ENCODE assay signal across 8 mouse cellular contexts in genomic region chr13:81155322-81155721, GRCm38 (mm10).
DNase-seq lines count a peak whose midpoint lies in the region; ATAC-seq and TF ChIP-seq lines count a peak whose summit lies in the region.

No protein-coding gene starts in this region.

- H3K36me3 ChIP-seq in ES-E14 (ENCODE audit: control insufficient read depth, insufficient read depth, low read length, poor library complexity, severe bottlenecking), result no peaks in the 10 kb centered on the region
- H3K36me3 ChIP-seq in kidney, embryonic 15.5 days, result no peaks in the 10 kb centered on the region
- H3K36me3 ChIP-seq in lung, embryonic 16.5 days (ENCODE audit: control insufficient read depth, insufficient read depth, low read length), result no peaks in the 10 kb centered on the region
- H3K36me3 ChIP-seq in splenic B cell, adult 2 months (ENCODE audit: control insufficient read depth, insufficient read depth, low read length, poor library complexity, severe bottlenecking), result no peaks in the 10 kb centered on the region

- H3K9ac ChIP-seq in ES-E14 (ENCODE audit: insufficient read depth, low read depth, low read length, poor library complexity, severe bottlenecking), result no peak overlapping the region
- H3K9ac ChIP-seq in kidney, embryonic 15.5 days, result no peak overlapping the region
- H3K9ac ChIP-seq in lung, embryonic 16.5 days (ENCODE audit: low read length), result no peak overlapping the region

- peak; percentile 76; the same call in 1 of the 2 replicates for ATAC-seq in kidney, embryonic 15.5 days (replicated peaks; ENCODE audit: low FRiP score)
- peak; percentile 71 for ATAC-seq in lung, embryonic 16.5 days (ENCODE audit: low read depth)

- DNase-seq in 3T3-L1 (ENCODE audit: low read depth, low spot score) (peak; percentile 79), ES-E14 (ENCODE audit: low read depth, low spot score) (peak; percentile 31)
- peak; percentile 23 for DNase-seq in cerebellum, adult 9-11 months
- DNase-seq in gastrocnemius, adult 18-20 months (ENCODE audit: low spot score), result peak; percentile 62
- peak; percentile 18 for DNase-seq in splenic B cell, adult 2 months (ENCODE audit: low read depth, low spot score)
- DNase-seq in thymus, postnatal 0 days (ENCODE audit: low spot score), result no peak

- no peak overlapping the region for H3K4me3 ChIP-seq in ES-E14 (ENCODE audit: insufficient read depth in 1 of 2, low read depth in 1 of 2, low read length in 2 of 2, poor library complexity in 1 of 2, severe bottlenecking in 1 of 2)
- H3K4me3 ChIP-seq in kidney, embryonic 15.5 days (replicated peaks), result no peak overlapping the region
- H3K4me3 ChIP-seq in lung, embryonic 16.5 days (ENCODE audit: low read length), result no peak overlapping the region

- in situ Hi-C loops in ES-E14 (cut with MboI; ENCODE audit: low sequenced_read_pairs in 2 of 2, unreplicated experiment in 2 of 2), result loop anchor here in 1 of 2 experiments (25.0 kb wide), 1 partner anchor 268 kb away; the partner anchor contains the start of gene Arrdc3

- H3K4me2 ChIP-seq in kidney, embryonic 15.5 days, result no peak overlapping the region
- no peak overlapping the region for H3K4me2 ChIP-seq in lung, embryonic 16.5 days (ENCODE audit: low read depth, low read length)

- no peak overlapping the region for H3K27ac ChIP-seq in ES-E14 (ENCODE audit: insufficient read depth, low read depth, low read length, poor library complexity, severe bottlenecking)
- no peak overlapping the region for H3K27ac ChIP-seq in kidney, embryonic 15.5 days
- no peak overlapping the region for H3K27ac ChIP-seq in lung, embryonic 16.5 days (ENCODE audit: low read length)

- no peaks in the 10 kb centered on the region for H3K4me1 ChIP-seq in ES-E14 (ENCODE audit: control insufficient read depth in 2 of 2, insufficient read depth in 2 of 2, low read length in 2 of 2, poor library complexity in 1 of 2)
- H3K4me1 ChIP-seq in kidney, embryonic 15.5 days, result no peaks in the 10 kb centered on the region
- no peaks in the 10 kb centered on the region for H3K4me1 ChIP-seq in lung, embryonic 16.5 days (replicated peaks; ENCODE audit: control insufficient read depth, insufficient read depth, low read length)

- no peaks in the 10 kb centered on the region for H3K27me3 ChIP-seq in kidney, embryonic 15.5 days
- H3K27me3 ChIP-seq in lung, embryonic 16.5 days (ENCODE audit: control insufficient read depth, insufficient read depth, low read depth, low read length), result no peaks in the 10 kb centered on the region
- H3K27me3 ChIP-seq in splenic B cell, adult 2 months (ENCODE audit: control insufficient read depth, insufficient read depth, low read length, poor library complexity, severe bottlenecking), result no peaks in the 10 kb centered on the region

- no peaks in the 10 kb centered on the region for H3K9me3 ChIP-seq in ES-E14 (ENCODE audit: control insufficient read depth, insufficient read depth, low read depth, low read length)
- H3K9me3 ChIP-seq in kidney, embryonic 15.5 days (replicated peaks), result no peaks in the 10 kb centered on the region
- H3K9me3 ChIP-seq in lung, embryonic 16.5 days (ENCODE audit: control insufficient read depth, low read length), result no peaks in the 10 kb centered on the region

TF ChIP-seq in ES-E14, 5 proteins besides CTCF, POLR2A, EP300 and RAD21:
- TF ChIP-seq HCFC1 (IDR thresholded peaks at IDR 0.05; ENCODE audit: borderline replicate concordance, insufficient read depth, low read length) (no peak), ZC3H11A (IDR thresholded peaks at IDR 0.05; ENCODE audit: borderline replicate concordance, low read depth, low read length) (peak; percentile 92)
